Mouse (Mus musculus): ENCODE measurements at regions not wholly inside any gene's neighbourhood (a gene's known extent, or its start where the extent isn't known, plus 50 kb on each side); places are given as distances from the start of the nearest gene placed in this dataset.

DNA sequence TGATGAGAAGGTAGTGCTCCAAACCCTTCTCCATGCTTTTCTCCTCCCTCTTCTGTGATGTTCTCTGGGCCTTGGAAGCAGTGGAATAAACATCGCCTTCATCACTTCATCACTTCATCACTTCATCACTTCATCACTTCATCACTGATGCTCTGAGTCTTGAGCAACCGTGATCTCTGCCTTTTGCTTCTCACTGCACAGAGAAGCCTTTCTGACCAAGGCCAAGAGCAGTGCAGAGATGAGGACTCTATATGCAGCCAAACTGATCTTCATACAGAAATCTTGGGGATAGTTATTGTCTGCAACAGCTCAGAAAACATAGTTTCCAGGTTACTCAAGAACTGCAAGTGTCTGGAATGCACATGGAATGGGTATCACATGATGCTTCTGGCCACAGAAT lies 303.0 kb downstream of the Insig2 start:
- TF ChIP-seq CTCF (IDR thresholded peaks at IDR 0.05; ENCODE audit: control insufficient read depth, insufficient read depth, low read length) (no peak), POLR2A (IDR thresholded peaks at IDR 0.05; ENCODE audit: borderline replicate concordance, control insufficient read depth, low read depth, low read length) (no peak)

Data from bone marrow, adult 2 months (tissue).